Mouse (Mus musculus): Measurements from ENCODE around the gene Wdr45.

GRCm38 (mm10) chrX:7769302-7770017, 55.3 kb downstream of the Wdr45 start:
- TF ChIP-seq CTCF (IDR thresholded peaks at IDR 0.05; ENCODE audit: extremely low read depth, insufficient read depth, low read length) (no peak), POLR2A (IDR thresholded peaks at IDR 0.05; ENCODE audit: extremely low read depth, insufficient read depth, low read length) (no peak)
